Comparison of ENCODE assay signal across 7 mouse cellular contexts in genomic region chr8:106135672-106136071, GRCm38 (mm10). TPM values are rescaled to one million over a fixed set of nuclear protein-coding genes. Genes with fewer than 3 reads are reported as not detected.
A peak's percentile ranks its signal among the peaks of the same experiment; 100 is the strongest.
DNase-seq lines count a peak whose midpoint lies in the region; ATAC-seq lines count a peak whose summit lies in the region.

No protein-coding gene starts in this region.

- peak overlapping the region; percentile 46 for H3K4me3 ChIP-seq in hindbrain, embryonic 13.5 days
- H3K4me3 ChIP-seq in liver, embryonic 16.5 days (ENCODE audit: low read depth, low read length) = peak overlapping the region; percentile 60

- no peak overlapping the region for H3K9ac ChIP-seq in hindbrain, embryonic 13.5 days
- peak overlapping the region; percentile 53; the same call in 1 of the 2 replicates for H3K9ac ChIP-seq in liver, embryonic 16.5 days (ENCODE audit: low read depth, low read length)

- 5% methylated on average over 19 of the region's 19 CpGs for WGBS in hindbrain, embryonic 13.5 days
- 9% methylated on average over 19 of the region's 19 CpGs for WGBS in liver, embryonic 16.5 days (ENCODE audit: insufficient replicate concordance)

- DNase-seq in urinary bladder, adult 2 months (ENCODE audit: low spot score) = peak; percentile 40
- DNase-seq in urinary bladder, postnatal 4 days (ENCODE audit: low spot score in 2 of 2) = no peak
- peak; percentile 23 for DNase-seq in yolk sac, embryonic 10.5 days (ENCODE audit: low spot score)
- DNase-seq in gastrocnemius, adult 8-10 months (ENCODE audit: low spot score in 2 of 2) = no peak
- no peak for DNase-seq in layer of hippocampus, postnatal 10 days (ENCODE audit: low spot score in 2 of 2)

- peaks cover 21% of the 10 kb centered on the region for H3K36me3 ChIP-seq in hindbrain, embryonic 13.5 days
- peaks cover 11% of the 10 kb centered on the region for H3K36me3 ChIP-seq in liver, embryonic 16.5 days (ENCODE audit: control insufficient read depth, insufficient read depth)

- H3K27ac ChIP-seq in hindbrain, embryonic 13.5 days = no peak overlapping the region
- peak overlapping the region; percentile 84 for H3K27ac ChIP-seq in liver, embryonic 16.5 days (ENCODE audit: low read length)

- peaks cover 31% of the 10 kb centered on the region for H3K4me1 ChIP-seq in hindbrain, embryonic 13.5 days (replicated peaks)
- H3K4me1 ChIP-seq in liver, embryonic 16.5 days (ENCODE audit: control insufficient read depth, low read depth, low read length) = peaks cover 7% of the 10 kb centered on the region

- H3K9me3 ChIP-seq in hindbrain, embryonic 13.5 days = no peaks in the 10 kb centered on the region
- no peaks in the 10 kb centered on the region for H3K9me3 ChIP-seq in liver, embryonic 16.5 days (replicated peaks; ENCODE audit: control insufficient read depth, low read length)

- peaks cover 85% of the 10 kb centered on the region for H3K27me3 ChIP-seq in hindbrain, embryonic 13.5 days
- peaks cover 62% of the 10 kb centered on the region for H3K27me3 ChIP-seq in liver, embryonic 16.5 days (ENCODE audit: control insufficient read depth, insufficient read depth, low read depth, low read length)

- H3K4me2 ChIP-seq in hindbrain, embryonic 13.5 days = peak overlapping the region; percentile 76
- peak overlapping the region; percentile 50 for H3K4me2 ChIP-seq in liver, embryonic 16.5 days (ENCODE audit: low read depth, low read length)

- ATAC-seq in hindbrain, embryonic 13.5 days (ENCODE audit: low FRiP score) = no peak
- ATAC-seq in liver, embryonic 16.5 days (ENCODE audit: low read depth) = peak; percentile 20

RNA-seq across cellular contexts. Expression of gene Esrp2, which starts 1.1 kb away (rescaled TPM):
- 57.5 and 70.1 TPM in 2 replicates for polyA plus RNA-seq in urinary bladder, adult 2 months (2012; rRNA removed)
- polyA plus RNA-seq in hindbrain, embryonic 13.5 days (2015; fragmentation: Nextera tagmentation; extraction: Ambion mirVana) = 0.14 and 0.26 TPM in 2 replicates
- polyA plus RNA-seq in liver, embryonic 16.5 days (2015; fragmentation: Nextera tagmentation; extraction: Ambion mirVana) = 17.5 and 20.1 TPM in 2 replicates
- not detected for total RNA-seq in gastrocnemius, adult 8-10 months (2022)
- total RNA-seq in layer of hippocampus, postnatal 10 days (2021) = under 1 TPM in 1 of 2 experiments, not detected in 1; 0.29 TPM

RNA-seq across cellular contexts. Expression of gene Pla2g15, which starts 14.5 kb away (rescaled TPM):
- polyA plus RNA-seq in urinary bladder, adult 2 months (2012; rRNA removed) = 13.5 and 18.5 TPM in 2 replicates
- polyA plus RNA-seq in hindbrain, embryonic 13.5 days (2015; fragmentation: Nextera tagmentation; extraction: Ambion mirVana) = 20.0 and 22.3 TPM in 2 replicates
- polyA plus RNA-seq in liver, embryonic 16.5 days (2015; fragmentation: Nextera tagmentation; extraction: Ambion mirVana) = 8.8 and 9.1 TPM in 2 replicates
- 1 to 10 TPM; 3.3 to 5.6 (median 4.0) TPM for total RNA-seq in gastrocnemius, adult 8-10 months (2022)
- total RNA-seq in layer of hippocampus, postnatal 10 days (2021) = 10 to 100 TPM; 18.7 to 20.1 TPM

RNA-seq across cellular contexts. Expression of gene Slc7a6, which starts 33.0 kb away (rescaled TPM):
- 36.0 and 45.0 TPM in 2 replicates for polyA plus RNA-seq in urinary bladder, adult 2 months (2012; rRNA removed)
- polyA plus RNA-seq in hindbrain, embryonic 13.5 days (2015; fragmentation: Nextera tagmentation; extraction: Ambion mirVana) = 66.4 and 71.4 TPM in 2 replicates
- 4.1 and 4.3 TPM in 2 replicates for polyA plus RNA-seq in liver, embryonic 16.5 days (2015; fragmentation: Nextera tagmentation; extraction: Ambion mirVana)
- total RNA-seq in gastrocnemius, adult 8-10 months (2022) = 10 to 100 TPM in 2 of 4 experiments, 1 to 10 TPM in 2; 7.2 to 11.4 (median 9.3) TPM
- 10 to 100 TPM; 23.2 to 26.2 TPM for total RNA-seq in layer of hippocampus, postnatal 10 days (2021)

Comparison
In these comparisons a context has a peak if more than half of its experiments do, and no peak if none do; other contexts are left out.
1. DNase-seq: peak in urinary bladder, adult 2 months (single experiment) and yolk sac, embryonic 10.5 days (single experiment); none in urinary bladder, postnatal 4 days (0 of 2), gastrocnemius, adult 8-10 months (0 of 2) and layer of hippocampus, postnatal 10 days (0 of 2).
2. RNA of gene Esrp2, which starts 1.1 kb away (polyA plus RNA-seq): 57.5 to 70.1 TPM in urinary bladder, adult 2 months and 17.5 to 20.1 TPM in liver, embryonic 16.5 days; 0.14 to 0.26 TPM in hindbrain, embryonic 13.5 days; every median in the first group is over 10 times any median in the second.